Mouse (Mus musculus) cerebellum, postnatal 14 days (tissue): ENCODE measurements at regions not wholly inside any gene's neighbourhood (a gene's known extent, or its start where the extent isn't known, plus 50 kb on each side); places are given as distances from the start of the nearest gene placed in this dataset.

Experiments used
- DNase-seq, 2 experiments: peaks; one replicate each; pipeline ENCODE4 v3.0.0; 2021; ENCODE audit warnings: mixed read lengths in 2 of 2

DNA sequence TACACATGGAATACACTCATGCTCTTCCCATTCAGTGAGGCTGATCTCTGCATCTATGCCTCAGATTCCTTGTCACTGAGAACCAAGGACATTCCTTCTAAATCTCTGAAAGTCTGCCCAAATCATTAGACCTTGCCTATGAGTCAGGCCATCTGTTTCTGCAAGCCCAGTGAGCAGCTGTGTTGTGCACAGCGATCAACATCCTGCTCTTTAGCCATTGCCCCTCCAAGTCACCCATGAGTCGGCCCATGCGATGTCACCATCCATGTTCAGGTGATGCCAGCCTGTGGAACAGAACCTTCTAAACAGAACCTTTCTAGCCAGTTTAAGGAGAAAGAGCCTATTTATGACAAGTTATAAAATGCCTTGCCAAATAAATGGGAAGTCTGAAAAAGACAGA, 66.4 kb upstream of the Sfrp2 start:
- no peak for DNase-seq

GRCm38 (mm10) chr3:83701075-83701474, 65.0 kb upstream of the Sfrp2 start:
- DNase-seq: peak; percentile 23 to 48

DNA sequence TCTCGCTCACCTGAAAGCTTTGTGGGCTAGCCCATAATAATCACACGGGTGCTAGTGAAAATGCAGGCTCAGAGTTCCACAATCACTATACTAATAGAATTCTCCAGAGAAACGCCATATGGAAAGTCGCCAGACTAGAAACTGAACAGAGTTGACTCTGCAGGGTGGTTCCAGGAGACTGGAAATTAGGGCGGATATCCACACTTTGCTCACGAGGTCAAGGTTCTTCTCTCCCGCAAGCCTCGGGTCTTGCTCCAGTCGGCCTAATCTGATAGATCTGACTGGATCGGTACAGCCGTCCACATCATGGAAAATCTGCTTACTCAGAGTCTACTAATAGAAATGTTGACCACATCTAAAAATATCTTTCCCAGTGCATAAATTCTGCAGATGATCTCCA, 61.6 kb upstream of the Sfrp2 start:
- DNase-seq: no peak

- peak in 1 of 2 experiments; percentile 8 for DNase-seq
Observed at GRCm38 (mm10) chr3:83705253-83705652, 60.9 kb upstream of the Sfrp2 start.

GRCm38 (mm10) chr3:83706531-83707243, 59.4 kb upstream of the Sfrp2 start:
- peak; percentile 7 to 12 for DNase-seq

DNA sequence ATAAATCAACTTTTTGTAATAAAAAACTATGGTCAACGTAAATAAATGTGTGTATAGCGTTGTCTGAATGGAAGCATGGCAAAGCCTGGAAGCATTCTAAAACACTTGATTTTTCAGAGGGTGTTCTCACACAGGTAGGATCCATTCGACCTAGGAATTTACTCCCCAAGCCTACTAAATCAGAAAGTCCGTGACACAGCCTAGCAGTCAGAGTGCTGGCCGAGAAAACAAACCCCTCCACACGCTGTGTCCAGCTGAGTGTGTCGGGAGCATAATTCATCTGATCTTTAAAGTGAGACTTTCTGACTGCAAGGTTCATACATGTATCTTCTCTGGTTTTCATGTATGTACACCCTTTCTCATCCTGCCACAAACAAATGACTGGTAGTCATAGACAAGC, 58.8 kb upstream of the Sfrp2 start:
- no peak for DNase-seq

- no peak for DNase-seq
Observed at GRCm38 (mm10) chr3:83708973-83709372, 57.1 kb upstream of the Sfrp2 start.

GRCm38 (mm10) chr3:83709531-83709930, 56.6 kb upstream of the Sfrp2 start:
- DNase-seq: no peak

DNA sequence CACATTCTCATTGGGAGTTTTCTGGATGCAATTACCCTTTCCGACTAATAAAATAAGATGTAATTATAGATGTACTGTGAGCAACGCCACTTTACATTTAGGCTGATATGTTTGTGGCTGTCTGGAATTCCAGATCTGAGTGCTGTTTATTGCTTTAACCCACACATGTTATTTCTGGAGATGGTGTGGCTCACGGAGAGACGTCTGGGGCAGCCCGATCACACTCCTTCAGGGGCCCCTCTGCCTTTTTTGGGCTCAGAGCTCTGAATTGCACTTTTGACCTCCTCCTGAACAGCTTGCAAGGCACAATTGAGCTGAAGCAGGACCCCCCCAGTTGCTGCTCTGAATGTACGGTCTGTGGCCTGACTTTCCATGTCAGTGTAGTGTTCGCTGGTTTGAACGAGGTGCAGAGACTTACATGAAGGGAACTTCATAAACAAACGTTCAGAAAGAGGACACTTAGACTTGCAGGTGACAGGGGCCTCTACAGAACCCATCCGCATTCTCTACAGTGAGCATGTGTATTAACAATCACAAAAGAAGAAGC, 55.1 kb upstream of the Sfrp2 start:
- DNase-seq: no peak

- DNase-seq: no peak
Observed at GRCm38 (mm10) chr3:83712355-83712754, 53.8 kb upstream of the Sfrp2 start.

DNA sequence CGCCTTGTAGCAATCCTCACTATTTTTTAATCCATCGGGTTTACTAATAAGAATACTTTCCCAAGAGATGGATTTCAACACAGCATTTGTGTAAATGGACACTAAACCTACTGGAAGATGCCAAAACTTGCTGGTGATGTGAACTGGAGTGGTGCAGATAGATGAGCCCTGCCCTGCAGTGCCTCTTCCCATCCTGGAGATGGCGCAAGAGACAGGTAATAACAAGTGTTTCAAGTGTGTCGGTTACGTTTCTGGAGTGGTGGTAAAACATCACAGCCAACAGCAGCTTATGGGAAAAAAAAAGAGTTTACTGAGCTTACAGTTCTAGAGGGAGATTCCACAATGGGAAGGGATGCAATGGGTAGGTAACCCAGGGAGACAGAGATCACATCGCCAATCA, 51.5 kb upstream of the Sfrp2 start:
- no peak for DNase-seq
